Mouse (Mus musculus): ENCODE measurements around the gene Gbgt1.

- TF ChIP-seq POLR2A (IDR thresholded peaks at IDR 0.05; ENCODE audit: extremely low read depth, insufficient read depth, low read length) (no peak), CTCF (IDR thresholded peaks at IDR 0.05; ENCODE audit: low read depth, low read length) (no peak)
Observed at GRCm38 (mm10) chr2:28536166-28536565, 39.5 kb downstream of the Gbgt1 start.

All from liver, adult 2 months (tissue).